Mouse (Mus musculus) heart, postnatal 0 days (tissue): Measurements from ENCODE around the gene Agt.

Experiments
- CTCF ChIP-seq: IDR thresholded peaks from 2 replicates; pipeline ENCODE4 v1.5.1; 2016; ENCODE audit warnings: antibody characterized with exemption, control low read depth, low read depth
- EP300 ChIP-seq: IDR thresholded peaks from 2 replicates; pipeline ENCODE4 v1.6.1; 2016; ENCODE audit warnings: antibody characterized with exemption, low read depth

DNA sequence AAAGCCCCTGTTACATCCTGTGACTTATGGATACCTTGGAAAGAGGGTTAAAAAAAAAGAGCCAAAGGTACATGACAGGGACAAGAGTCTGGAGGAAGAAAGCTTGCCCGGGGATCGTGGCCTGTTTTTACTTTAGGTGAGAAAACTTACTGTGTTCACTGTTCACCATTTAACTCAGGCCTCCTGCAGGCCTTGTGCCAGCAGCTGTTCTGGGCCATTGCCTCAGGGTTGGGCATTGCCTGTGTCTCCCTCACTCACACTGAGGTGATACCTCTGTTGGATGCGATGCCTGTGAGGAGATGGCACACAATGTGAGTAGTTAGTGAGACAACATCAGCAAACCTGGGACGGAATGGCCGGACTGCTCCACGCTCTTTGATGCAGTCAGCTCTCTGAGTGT is 47.6 kb downstream of the Agt start:
- TF ChIP-seq EP300 (no peak), CTCF (no peak)
